Mouse (Mus musculus): ENCODE data around the gene Tsnaxip1.

DNA sequence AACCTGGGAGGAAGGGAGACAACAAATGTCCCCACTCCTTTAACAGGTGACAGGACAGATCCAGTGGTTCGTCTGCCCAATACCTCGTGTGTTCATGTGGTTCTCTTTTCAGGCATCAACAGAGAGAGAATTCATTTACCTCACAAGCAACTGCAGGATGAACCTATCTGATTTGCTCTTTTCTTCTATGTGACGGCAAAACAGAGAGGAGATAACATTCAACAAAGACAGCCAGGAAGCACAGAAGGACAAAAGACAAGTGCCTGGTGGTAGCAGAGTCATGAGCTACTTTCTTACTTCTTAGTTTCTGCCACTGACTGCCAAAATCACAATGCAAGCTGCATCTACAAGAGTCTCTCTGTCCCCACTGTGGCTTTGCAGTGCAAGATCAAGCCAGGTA is 16.0 kb upstream of the Tsnaxip1 start:
- TF ChIP-seq POLR2A (IDR thresholded peaks at IDR 0.05; ENCODE audit: low read depth, low read length): no peak
- no peak for TF ChIP-seq CTCF (IDR thresholded peaks at IDR 0.05; ENCODE audit: extremely low read depth, insufficient read length, insufficient replicate concordance, low read depth, low read length)
